Mouse (Mus musculus): ENCODE measurements around the gene Pnpo. TPM values are rescaled to one million over a fixed set of nuclear protein-coding genes. Genes with fewer than 3 reads are reported as not detected.
A peak's percentile ranks its signal among the peaks of the same experiment; 100 is the strongest.

Pnpo gene
- total RNA-seq, 4 experiments from 2014 or later = 7.4 to 9.3 (median 8.0) TPM

DNA sequence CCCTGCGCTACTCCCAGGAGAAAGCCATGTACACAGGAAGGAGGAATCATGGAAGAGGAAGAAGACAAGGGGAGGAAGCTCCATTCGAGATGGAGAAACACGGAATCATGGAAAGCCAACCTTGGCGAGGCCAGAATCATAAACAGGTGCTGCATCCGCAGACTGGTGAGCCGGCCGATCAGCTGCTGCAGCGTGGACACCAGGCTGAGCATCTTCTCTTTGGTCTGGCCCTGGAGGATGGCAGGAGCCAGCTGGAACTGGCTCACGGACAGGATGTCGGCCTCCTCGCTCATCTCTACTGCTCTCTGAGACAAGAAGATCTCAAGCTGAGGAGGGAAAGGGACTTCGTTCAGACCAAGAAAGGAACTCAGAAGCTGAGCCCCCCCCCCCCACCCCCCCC lies 35.2 kb downstream of the Pnpo start:
- DNase-seq (ENCODE audit: low spot score in 2 of 2) = no peak

GRCm38 (mm10) chr11:96906431-96907161 lies 37.2 kb downstream of the Pnpo start:
- DNase-seq (ENCODE audit: low spot score in 2 of 2) = peak; percentile 73 to 84

DNA sequence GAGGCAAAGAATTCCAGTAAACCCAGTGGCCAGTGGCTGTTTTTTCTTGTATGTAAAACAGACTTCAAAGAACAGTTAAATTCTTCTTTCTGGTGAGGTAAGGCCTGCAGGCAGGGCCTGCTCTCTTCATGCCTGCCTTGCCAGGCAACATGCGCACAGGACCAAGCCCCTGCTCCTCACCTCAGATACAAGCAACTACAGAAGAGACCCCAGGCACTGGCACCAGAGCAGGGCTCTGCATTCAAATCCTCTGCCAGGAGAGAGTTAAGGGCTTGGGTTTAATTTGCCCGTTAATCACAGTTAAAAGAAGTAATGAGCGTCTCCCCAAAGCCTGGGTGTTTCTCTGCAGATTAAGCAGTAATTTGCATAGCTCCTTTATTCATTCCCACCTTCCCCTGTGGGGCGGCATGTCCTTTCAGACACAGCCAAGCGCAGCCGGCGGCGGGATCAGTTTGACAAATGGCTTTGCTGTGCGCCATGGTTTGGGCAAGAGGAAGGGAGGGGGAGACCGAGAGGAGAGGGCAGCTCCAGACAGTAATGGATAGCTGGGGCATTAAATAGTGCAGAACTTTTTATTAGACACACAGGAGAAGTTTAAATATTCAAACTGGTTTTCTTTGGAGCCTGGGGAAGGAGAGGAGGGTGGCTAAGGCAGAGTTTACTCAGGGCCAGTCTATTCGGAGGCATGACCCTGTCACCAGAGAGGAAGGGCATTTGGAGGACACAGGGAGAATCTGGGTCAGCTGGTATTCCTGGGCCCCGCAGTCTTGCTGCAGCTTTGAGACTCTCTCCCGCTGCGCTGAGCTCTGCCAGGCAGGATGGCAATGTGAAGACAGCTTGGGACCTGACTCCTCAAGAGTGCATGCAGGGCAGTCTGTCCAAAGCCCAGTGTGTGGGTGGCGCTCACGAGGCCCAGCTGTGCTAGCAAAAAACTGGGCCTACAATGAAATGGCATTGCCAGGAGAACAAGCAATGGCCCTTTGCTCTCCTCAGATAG lies 40.8 kb downstream of the Pnpo start:
- DNase-seq (ENCODE audit: low spot score in 2 of 2) = no peak

DNA sequence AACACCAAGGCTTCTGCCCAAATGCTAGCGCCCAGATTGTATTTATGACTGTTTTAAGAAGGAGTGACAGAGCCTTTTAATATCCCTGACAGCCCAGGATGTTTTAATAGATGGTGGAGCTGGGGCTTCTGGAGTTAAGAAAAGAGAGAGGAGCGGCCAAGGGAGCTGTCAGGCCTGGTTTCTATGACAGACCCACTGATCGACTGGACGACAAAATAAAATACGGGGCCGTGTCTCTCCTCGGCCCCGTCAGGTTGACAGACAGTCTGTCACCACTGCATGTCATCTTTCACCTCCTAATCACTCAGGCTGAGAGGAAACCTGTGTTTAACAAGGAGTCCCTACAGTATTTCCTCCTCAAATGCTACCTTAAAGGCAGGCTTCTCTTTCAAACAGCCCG lies 42.5 kb downstream of the Pnpo start:
- no peak for DNase-seq (ENCODE audit: low spot score in 2 of 2)

DNA sequence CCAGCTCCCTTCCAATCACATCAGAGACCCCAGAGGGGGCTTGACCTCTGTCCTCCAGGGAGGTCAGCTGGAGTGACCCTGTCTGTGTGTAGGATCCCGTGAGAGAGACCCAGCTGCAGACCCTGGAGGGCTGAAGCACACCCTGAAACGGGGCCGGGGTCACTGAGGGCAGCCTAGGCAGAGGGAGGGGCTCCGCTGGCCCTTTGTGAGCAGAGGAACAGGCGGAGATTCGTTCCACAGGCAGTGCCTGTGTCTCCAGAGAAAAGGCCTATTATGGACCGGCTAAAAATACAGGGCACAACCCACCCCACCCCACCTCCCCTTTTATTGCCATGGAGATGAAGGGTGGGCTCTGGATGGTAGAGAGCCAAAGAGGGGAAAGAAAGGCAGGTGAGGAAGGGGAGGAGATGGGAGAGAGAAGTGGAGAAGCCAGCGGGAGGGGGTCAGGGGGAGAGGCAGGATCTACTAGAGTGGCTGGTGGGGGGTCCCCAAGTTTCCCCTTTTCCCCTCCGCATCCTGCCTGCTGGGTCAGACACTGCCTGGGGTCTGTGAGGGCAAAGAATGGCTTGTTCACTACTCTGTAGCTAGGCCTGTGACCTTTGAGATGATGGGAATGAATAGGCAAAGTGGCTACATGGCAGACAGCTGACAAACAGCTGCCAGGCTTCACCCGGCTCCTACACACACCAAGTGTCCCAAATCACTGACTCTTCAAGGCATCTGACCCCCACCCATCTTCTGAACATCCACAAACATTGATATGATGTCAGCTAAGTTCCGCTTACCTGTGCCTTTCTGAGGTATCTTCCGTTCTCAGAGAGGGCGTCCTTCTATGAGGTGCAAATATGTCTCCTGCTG lies 44.1 kb downstream of the Pnpo start:
- no peak for DNase-seq (ENCODE audit: low spot score in 2 of 2)

GRCm38 (mm10) chr11:96895886-96896285 lies 47.9 kb downstream of the Pnpo start:
- no peak for DNase-seq (ENCODE audit: low spot score in 2 of 2)

DNA sequence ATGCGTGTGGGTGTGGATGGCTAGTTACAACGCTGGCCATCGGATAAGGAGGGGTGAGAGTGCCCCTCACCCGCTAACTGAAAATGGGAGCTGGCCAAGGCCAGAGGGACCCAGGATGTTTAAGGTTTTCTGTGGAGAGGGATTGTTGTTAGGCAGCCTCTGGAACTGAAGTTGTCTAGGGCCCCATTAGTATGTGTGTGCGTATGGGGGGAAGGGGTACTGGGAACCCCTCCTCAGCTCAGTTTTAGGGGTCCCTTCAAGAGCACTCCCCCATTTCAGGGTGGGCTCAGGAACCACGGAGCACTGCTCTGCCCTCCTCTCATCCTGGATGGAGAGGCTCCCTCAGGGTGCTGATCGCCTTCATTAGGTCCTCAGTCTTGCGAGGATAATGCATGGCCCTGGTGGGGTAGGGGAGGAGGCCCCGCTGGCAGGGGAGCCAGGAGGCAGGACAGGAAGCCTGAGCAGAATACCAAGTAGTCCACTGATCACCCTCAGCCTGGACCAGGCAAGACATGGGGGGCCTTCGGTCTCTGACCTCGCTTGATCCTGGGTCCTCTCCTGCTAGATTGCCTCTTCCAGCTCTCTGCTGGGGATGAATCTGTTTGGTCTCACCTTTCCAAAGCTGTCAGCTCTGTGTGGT lies 50.5 kb downstream of the Pnpo start:
- DNase-seq (ENCODE audit: low spot score in 2 of 2) = no peak

GRCm38 (mm10) chr11:96891784-96892527 lies 51.8 kb downstream of the Pnpo start:
- DNase-seq (ENCODE audit: low spot score in 2 of 2) = no peak

Other genes with a start within 250 kb of the Pnpo start
- 10 to 100 TPM in 3 of 4 experiments, 1 to 10 TPM in 1; 7.7 to 12.0 (median 11.0) TPM for gene Snx11, start 166.4 kb downstream of the Pnpo start, total RNA-seq (2022)
- gene Cbx1, start 154.9 kb downstream of the Pnpo start, total RNA-seq (2022) = 10 to 100 TPM; 33.3 to 37.5 (median 35.5) TPM
- 100 to 1,000 TPM; 479 to 603 (median 495) TPM for gene Nfe2l1, start 114.0 kb downstream of the Pnpo start, total RNA-seq (2022)
- gene Copz2, start 94.1 kb downstream of the Pnpo start, total RNA-seq (2022) = 10 to 100 TPM; 22.9 to 30.1 (median 24.3) TPM
- gene Cdk5rap3, start 27.5 kb downstream of the Pnpo start, total RNA-seq (2022) = 10 to 100 TPM; 23.0 to 30.7 (median 27.9) TPM
- gene Prr15l, start 15.9 kb downstream of the Pnpo start, total RNA-seq (2022) = not detected
- 10 to 100 TPM in 2 of 4 experiments, 1 to 10 TPM in 2; 8.6 to 12.5 (median 10.4) TPM for gene Sp2, start 39.0 kb upstream of the Pnpo start, total RNA-seq (2022)
- under 1 TPM in 2 of 4 experiments, not detected in 2; 0.07 to 0.13 TPM for gene Sp6, start 69.4 kb upstream of the Pnpo start, total RNA-seq (2022)
- 10 to 100 TPM; 13.0 to 14.4 (median 13.6) TPM for gene Scrn2, start 86.0 kb upstream of the Pnpo start, total RNA-seq (2022)
- not detected for gene Lrrc46, start 97.4 kb upstream of the Pnpo start, total RNA-seq (2022)
- gene Mrpl10, start 97.6 kb upstream of the Pnpo start, total RNA-seq (2022) = 10 to 100 TPM; 44.1 to 52.7 (median 45.6) TPM
- gene Osbpl7, start 106.6 kb upstream of the Pnpo start, total RNA-seq (2022) = 1 to 10 TPM; 3.0 to 4.5 (median 3.2) TPM
- gene Tbx21, start 171.3 kb upstream of the Pnpo start, total RNA-seq (2022) = under 1 TPM; 0.19 to 0.58 (median 0.39) TPM
- gene Tbkbp1, start 207.5 kb upstream of the Pnpo start, total RNA-seq (2022) = 1 to 10 TPM; 2.5 to 8.7 (median 5.1) TPM
- gene Kpnb1, start 243.9 kb upstream of the Pnpo start, total RNA-seq (2022) = 10 to 100 TPM; 44.0 to 55.2 (median 46.2) TPM

Measured in gastrocnemius, adult 8-10 months (tissue).